Mouse (Mus musculus) C2C12 (cell line): ENCODE results near the gene 1700010I14Rik.

ENCODE experiments used
- CTCF ChIP-seq: IDR thresholded peaks from one replicate; pipeline ENCODE4 v1.5.1; 2011; ENCODE audit not compliant: control insufficient read depth, insufficient read depth, insufficient read length
- FOSL1 ChIP-seq: IDR thresholded peaks from one replicate; pipeline ENCODE4 v1.8.0; 2011; ENCODE audit warnings: mild to moderate bottlenecking, low read length; ENCODE audit not compliant: poor library complexity, insufficient read depth, severe bottlenecking
- MAX ChIP-seq: IDR thresholded peaks from one replicate; pipeline ENCODE4 v1.6.1; 2011; ENCODE audit warnings: mild to moderate bottlenecking, control low read depth
- MYOD1 ChIP-seq: IDR thresholded peaks from one replicate; pipeline ENCODE4 v1.6.1; 2011; ENCODE audit warnings: low read depth; ENCODE audit not compliant: control insufficient read depth, insufficient read length
- MYOG ChIP-seq: IDR thresholded peaks from one replicate; pipeline ENCODE4 v1.6.1; 2011; ENCODE audit not compliant: control insufficient read depth, insufficient read length; ENCODE audit errors: extremely low read depth
- USF1 ChIP-seq: IDR thresholded peaks from one replicate; pipeline ENCODE4 v1.6.1; 2011; ENCODE audit warnings: low read depth, mild to moderate bottlenecking, control low read depth, moderate library complexity

GRCm38 (mm10) chr17:9030181-9030580 is 42.0 kb downstream of the 1700010I14Rik start:
- TF ChIP-seq CTCF (no peak), MYOD1 (no peak), FOSL1 (no peak), MAX (no peak), USF1 (no peak), MYOG (no peak)
